ENCODE assay signal across 8 mouse cellular contexts in the genomic region with DNA sequence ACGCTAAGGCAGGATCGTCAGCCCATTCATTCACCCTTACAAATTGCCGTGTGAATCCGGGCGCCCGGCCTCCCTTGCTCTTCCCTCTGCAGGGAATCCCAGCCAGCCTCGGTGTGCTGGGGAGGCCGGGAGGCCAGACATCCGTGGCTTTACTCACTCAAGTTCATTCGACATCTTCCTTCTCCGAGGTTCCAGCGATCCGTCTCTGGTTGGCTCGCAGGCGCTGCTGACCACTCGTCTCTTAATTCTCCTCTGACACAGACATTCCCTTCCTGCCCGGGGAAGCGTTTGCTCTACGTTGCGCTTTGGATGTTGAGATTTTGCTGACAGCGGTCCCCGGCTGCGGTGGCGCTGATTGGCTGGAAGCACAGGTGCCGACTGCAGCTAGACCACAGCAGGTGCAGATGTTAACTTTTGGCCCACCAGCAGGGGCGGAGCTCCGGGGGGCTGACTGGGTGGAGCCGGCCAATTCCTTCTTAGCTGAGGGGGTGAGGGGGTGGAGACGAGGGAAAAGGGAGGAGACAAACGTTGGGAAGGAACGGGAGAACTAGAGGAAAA. TPM values are rescaled to one million over a fixed set of nuclear protein-coding genes. Genes with fewer than 3 reads are reported as not detected.
DNase-seq lines count a peak whose midpoint lies in the region; ATAC-seq and TF ChIP-seq lines count a peak whose summit lies in the region.

A gene (minus strand): TSS at position 380 of the 558 bp plus-strand sequence.

- H3K36me3 ChIP-seq in heart, embryonic 14.5 days (ENCODE audit: control insufficient read depth, insufficient read depth, low read length) = no peaks in the 10 kb centered on the region
- H3K36me3 ChIP-seq in small intestine, adult 2 months (ENCODE audit: control insufficient read depth, insufficient read depth, low read length) = no peaks in the 10 kb centered on the region

- no peak for TF ChIP-seq POLR2A in small intestine, adult 2 months (IDR thresholded peaks at IDR 0.05; ENCODE audit: low read depth, low read length)

- peak within 1 kb of the TSS; percentile 42 to 49 for H3K4me3 ChIP-seq in heart, embryonic 14.5 days (ENCODE audit: control insufficient read depth in 1 of 2, insufficient read depth in 1 of 2, low read depth in 1 of 2, low read length in 2 of 2)
- H3K4me3 ChIP-seq in small intestine, adult 2 months (ENCODE audit: low read depth, low read length) = peak within 1 kb of the TSS; percentile 52

- peak within 1 kb of the TSS; percentile 71 for H3K4me2 ChIP-seq in heart, embryonic 14.5 days (ENCODE audit: low read length)

- peak; percentile 22; the same call in 1 of the 2 replicates for TF ChIP-seq CTCF in small intestine, adult 2 months (IDR thresholded peaks at IDR 0.05; ENCODE audit: extremely low read depth, insufficient read length, insufficient replicate concordance, low read depth, low read length)

- H3K27me3 ChIP-seq in heart, embryonic 14.5 days (ENCODE audit: control insufficient read depth, insufficient read depth, low read length) = peaks cover 12% of the 10 kb centered on the region; the same call in 1 of the 2 replicates
- H3K27me3 ChIP-seq in small intestine, adult 2 months (ENCODE audit: control insufficient read depth, insufficient read depth, low read length) = 0 out of 2 replicates have a peak, but pooled peaks cover 3% of the 10 kb centered on the region

- WGBS in heart, embryonic 14.5 days = under 1% methylated on average over 31 of the region's 31 CpGs
- WGBS in small intestine, adult 2 months = 1% methylated on average over 31 of the region's 31 CpGs

- H3K9me3 ChIP-seq in heart, embryonic 14.5 days (ENCODE audit: control insufficient read depth, low read length) = no peaks in the 10 kb centered on the region

- DNase-seq in frontal cortex, postnatal 25 days (ENCODE audit: low spot score in 2 of 2) = no peak
- DNase-seq in brain, adult 2 months (ENCODE audit: low read depth, low spot score) = peak; percentile 59
- DNase-seq in kidney, postnatal 4 days = peak; percentile 67 to 76
- peak; percentile 36 for DNase-seq in lung, postnatal 14 days
- DNase-seq in spleen, postnatal 36 days (ENCODE audit: low spot score in 2 of 2) = no peak

- peak; percentile 69 for ATAC-seq in frontal cortex, adult (ENCODE audit: low TSS enrichment)
- no peak for ATAC-seq in heart, embryonic 14.5 days (ENCODE audit: insufficient number of reproducible peaks, insufficient read depth, low FRiP score, low read depth)

- peak within 1 kb of the TSS; percentile 63 for H3K9ac ChIP-seq in heart, embryonic 14.5 days (ENCODE audit: low read length)

- H3K27ac ChIP-seq in heart, embryonic 14.5 days (replicated peaks in 1 of 2; ENCODE audit: control insufficient read depth in 1 of 2, insufficient read depth in 1 of 2, low read depth in 2 of 2, low read length in 2 of 2) = 0 out of 4 replicates have a peak within 1 kb of the TSS, but pooled peaks of 1 of the 2 experiments have one; percentile 24
- no peak within 1 kb of the TSS for H3K27ac ChIP-seq in small intestine, adult 2 months (ENCODE audit: insufficient read depth, low read depth, low read length)

- H3K4me1 ChIP-seq in heart, embryonic 14.5 days (ENCODE audit: control insufficient read depth in 2 of 2, insufficient read depth in 2 of 2, low read length in 2 of 2) = peaks cover 35 to 42% of the 10 kb centered on the region in 2 experiments
- H3K4me1 ChIP-seq in small intestine, adult 2 months (ENCODE audit: control insufficient read depth, insufficient read depth, insufficient read length, low read length) = peaks cover 23% of the 10 kb centered on the region

RNA-seq across cellular contexts. Expression of the gene that starts here (rescaled TPM):
- 5.1 and 5.8 TPM in 2 replicates for polyA plus RNA-seq in heart, embryonic 14.5 days (2014; fragmentation: Nextera tagmentation; extraction: Ambion mirVana)
- polyA plus RNA-seq in small intestine, adult 2 months (2012; rRNA removed) = 0.14 and 0.19 TPM in 2 replicates

Comparison
In these comparisons a context has a peak if more than half of its experiments do, and no peak if none do; other contexts are left out.
1. DNase-seq: peak in brain, adult 2 months (single experiment), kidney, postnatal 4 days (2 of 2) and lung, postnatal 14 days (single experiment); none in frontal cortex, postnatal 25 days (0 of 2) and spleen, postnatal 36 days (0 of 2).